Mouse (Mus musculus): ENCODE data around the gene Gcc1. TPM values are rescaled to one million over a fixed set of nuclear protein-coding genes. Genes with fewer than 3 reads are reported as not detected.
A peak's percentile ranks its signal among the peaks of the same experiment; 100 is the strongest.

Gene Gcc1
- total RNA-seq, 1 experiment from 2014 or later, result 20.4 TPM

- peak in 1 of 2 experiments; percentile 8; a peak in 1 of 4 replicates for ATAC-seq (replicated peaks in 1 of 2; ENCODE audit: insufficient read depth in 1 of 2, low FRiP score in 2 of 2, low TSS enrichment in 1 of 2, low read depth in 1 of 2, poor library complexity in 2 of 2, severe bottlenecking in 2 of 2)
Observed at GRCm38 (mm10) chr6:28423767-28424695, 4.2 kb downstream of the Gcc1 start.

- peak; percentile 20 to 44 for ATAC-seq (replicated peaks in 1 of 2; ENCODE audit: insufficient read depth in 1 of 2, low FRiP score in 2 of 2, low TSS enrichment in 1 of 2, low read depth in 1 of 2, poor library complexity in 2 of 2, severe bottlenecking in 2 of 2)
Observed at GRCm38 (mm10) chr6:28423313-28423712, 4.9 kb downstream of the Gcc1 start, which contains the start of gene Arf5. Arf5 (plus strand) TSS chr6:28423560.

- ATAC-seq (replicated peaks in 1 of 2; ENCODE audit: insufficient read depth in 1 of 2, low FRiP score in 2 of 2, low TSS enrichment in 1 of 2, low read depth in 1 of 2, poor library complexity in 2 of 2, severe bottlenecking in 2 of 2), result no peak
Observed at GRCm38 (mm10) chr6:28422651-28423290, 5.4 kb downstream of the Gcc1 start.

- peak; percentile 86 to 92 for ATAC-seq (replicated peaks in 1 of 2; ENCODE audit: insufficient read depth in 1 of 2, low FRiP score in 2 of 2, low TSS enrichment in 1 of 2, low read depth in 1 of 2, poor library complexity in 2 of 2, severe bottlenecking in 2 of 2)
Observed at GRCm38 (mm10) chr6:28421469-28422000, 6.7 kb downstream of the Gcc1 start.

- no peak for ATAC-seq (replicated peaks in 1 of 2; ENCODE audit: insufficient read depth in 1 of 2, low FRiP score in 2 of 2, low TSS enrichment in 1 of 2, low read depth in 1 of 2, poor library complexity in 2 of 2, severe bottlenecking in 2 of 2)
Observed at GRCm38 (mm10) chr6:28420865-28421264, 7.3 kb downstream of the Gcc1 start.

- ATAC-seq (replicated peaks in 1 of 2; ENCODE audit: insufficient read depth in 1 of 2, low FRiP score in 2 of 2, low TSS enrichment in 1 of 2, low read depth in 1 of 2, poor library complexity in 2 of 2, severe bottlenecking in 2 of 2), result no peak
Observed at GRCm38 (mm10) chr6:28420361-28420760, 7.8 kb downstream of the Gcc1 start.

GRCm38 (mm10) chr6:28419673-28420072, 8.5 kb downstream of the Gcc1 start:
- no peak for ATAC-seq (replicated peaks in 1 of 2; ENCODE audit: insufficient read depth in 1 of 2, low FRiP score in 2 of 2, low TSS enrichment in 1 of 2, low read depth in 1 of 2, poor library complexity in 2 of 2, severe bottlenecking in 2 of 2)

- ATAC-seq (replicated peaks in 1 of 2; ENCODE audit: insufficient read depth in 1 of 2, low FRiP score in 2 of 2, low TSS enrichment in 1 of 2, low read depth in 1 of 2, poor library complexity in 2 of 2, severe bottlenecking in 2 of 2), result no peak
Observed at GRCm38 (mm10) chr6:28418449-28418848, 9.7 kb downstream of the Gcc1 start.

- no peak for ATAC-seq (replicated peaks in 1 of 2; ENCODE audit: insufficient read depth in 1 of 2, low FRiP score in 2 of 2, low TSS enrichment in 1 of 2, low read depth in 1 of 2, poor library complexity in 2 of 2, severe bottlenecking in 2 of 2)
Observed at GRCm38 (mm10) chr6:28416981-28417380, 11.2 kb downstream of the Gcc1 start.

- ATAC-seq (replicated peaks in 1 of 2; ENCODE audit: insufficient read depth in 1 of 2, low FRiP score in 2 of 2, low TSS enrichment in 1 of 2, low read depth in 1 of 2, poor library complexity in 2 of 2, severe bottlenecking in 2 of 2), result no peak
Observed at GRCm38 (mm10) chr6:28411236-28411635, 17.0 kb downstream of the Gcc1 start.

- ATAC-seq (replicated peaks in 1 of 2; ENCODE audit: insufficient read depth in 1 of 2, low FRiP score in 2 of 2, low TSS enrichment in 1 of 2, low read depth in 1 of 2, poor library complexity in 2 of 2, severe bottlenecking in 2 of 2), result peak; percentile 73 to 92
Observed at GRCm38 (mm10) chr6:28410053-28410452, 18.1 kb downstream of the Gcc1 start.

GRCm38 (mm10) chr6:28399791-28400190, 28.4 kb downstream of the Gcc1 start:
- ATAC-seq (replicated peaks in 1 of 2; ENCODE audit: insufficient read depth in 1 of 2, low FRiP score in 2 of 2, low TSS enrichment in 1 of 2, low read depth in 1 of 2, poor library complexity in 2 of 2, severe bottlenecking in 2 of 2), result no peak

GRCm38 (mm10) chr6:28398726-28399125, 29.5 kb downstream of the Gcc1 start:
- ATAC-seq (replicated peaks in 1 of 2; ENCODE audit: insufficient read depth in 1 of 2, low FRiP score in 2 of 2, low TSS enrichment in 1 of 2, low read depth in 1 of 2, poor library complexity in 2 of 2, severe bottlenecking in 2 of 2), result no peak

- peak; percentile 54 to 58 for ATAC-seq (replicated peaks in 1 of 2; ENCODE audit: insufficient read depth in 1 of 2, low FRiP score in 2 of 2, low TSS enrichment in 1 of 2, low read depth in 1 of 2, poor library complexity in 2 of 2, severe bottlenecking in 2 of 2)
Observed at GRCm38 (mm10) chr6:28397681-28398203, 30.4 kb downstream of the Gcc1 start, which contains the start of gene Zfp800. Zfp800 (minus strand) TSS chr6:28398005.

- peak; percentile 40 to 52 for ATAC-seq (replicated peaks in 1 of 2; ENCODE audit: insufficient read depth in 1 of 2, low FRiP score in 2 of 2, low TSS enrichment in 1 of 2, low read depth in 1 of 2, poor library complexity in 2 of 2, severe bottlenecking in 2 of 2)
Observed at GRCm38 (mm10) chr6:28396853-28397457, 31.2 kb downstream of the Gcc1 start.

- ATAC-seq (replicated peaks in 1 of 2; ENCODE audit: insufficient read depth in 1 of 2, low FRiP score in 2 of 2, low TSS enrichment in 1 of 2, low read depth in 1 of 2, poor library complexity in 2 of 2, severe bottlenecking in 2 of 2), result no peak
Observed at GRCm38 (mm10) chr6:28396051-28396852, 31.9 kb downstream of the Gcc1 start.

GRCm38 (mm10) chr6:28389038-28389437, 39.2 kb downstream of the Gcc1 start:
- no peak for ATAC-seq (replicated peaks in 1 of 2; ENCODE audit: insufficient read depth in 1 of 2, low FRiP score in 2 of 2, low TSS enrichment in 1 of 2, low read depth in 1 of 2, poor library complexity in 2 of 2, severe bottlenecking in 2 of 2)
